Mouse (Mus musculus): ENCODE measurements around the gene Gm8127. TPM values are rescaled to one million over a fixed set of nuclear protein-coding genes. Genes with fewer than 3 reads are reported as not detected.
"Not testable (repeated sequence)": the region's sequence is repeated elsewhere in the genome, so short reads cannot be mapped to it uniquely, and the experiment has no call there.

The Gm8127 gene
- not detected in 2 replicates for polyA plus RNA-seq (2016; fragmentation: Nextera tagmentation; extraction: Ambion mirVana)

GRCm38 (mm10) chr14:43293503-43293902, at the start of gene Gm8127:
TSS of gene Gm8127 (minus strand) at chr14:43293832.
- not testable (repeated sequence) for H3K4me1 ChIP-seq; DNase-seq (ENCODE audit: low spot score); H3K36me3 ChIP-seq; H3K9me3 ChIP-seq (replicated peaks); H3K4me3 ChIP-seq; H3K27ac ChIP-seq (replicated peaks); H3K27me3 ChIP-seq (ENCODE audit: low read depth, poor library complexity, severe bottlenecking)
- 86% methylated on average over 3 of the region's 3 CpGs for WGBS

- not testable (repeated sequence) for H3K27ac ChIP-seq (replicated peaks); DNase-seq (ENCODE audit: low spot score); H3K27me3 ChIP-seq (ENCODE audit: low read depth, poor library complexity, severe bottlenecking); H3K36me3 ChIP-seq; H3K9me3 ChIP-seq (replicated peaks); H3K4me1 ChIP-seq; H3K4me3 ChIP-seq
- WGBS: 64% methylated on average over 1 of the region's 1 CpGs
Measured at GRCm38 (mm10) chr14:43337646-43338045, 44.0 kb upstream of the Gm8127 start.

- H3K4me1 ChIP-seq; DNase-seq (ENCODE audit: low spot score); H3K36me3 ChIP-seq; H3K27me3 ChIP-seq (ENCODE audit: low read depth, poor library complexity, severe bottlenecking); H3K4me3 ChIP-seq; H3K9me3 ChIP-seq (replicated peaks); H3K27ac ChIP-seq (replicated peaks): not testable (repeated sequence)
- 90% methylated on average over 10 of the region's 11 CpGs for WGBS
Measured at GRCm38 (mm10) chr14:43331362-43331880, 37.8 kb upstream of the Gm8127 start.

GRCm38 (mm10) chr14:43328603-43329002, 35.0 kb upstream of the Gm8127 start:
- H3K27ac ChIP-seq (replicated peaks); H3K4me3 ChIP-seq; H3K27me3 ChIP-seq (ENCODE audit: low read depth, poor library complexity, severe bottlenecking); H3K36me3 ChIP-seq; DNase-seq (ENCODE audit: low spot score); H3K9me3 ChIP-seq (replicated peaks); H3K4me1 ChIP-seq: not testable (repeated sequence)
- 86% methylated on average over 1 of the region's 2 CpGs for WGBS

- H3K36me3 ChIP-seq; H3K4me1 ChIP-seq; H3K4me3 ChIP-seq; DNase-seq (ENCODE audit: low spot score); H3K27me3 ChIP-seq (ENCODE audit: low read depth, poor library complexity, severe bottlenecking); H3K27ac ChIP-seq (replicated peaks); H3K9me3 ChIP-seq (replicated peaks): not testable (repeated sequence)
Measured at GRCm38 (mm10) chr14:43319516-43319915, 25.9 kb upstream of the Gm8127 start.

- WGBS: 92% methylated on average over 3 of the region's 3 CpGs
- H3K36me3 ChIP-seq; H3K9me3 ChIP-seq (replicated peaks); H3K27me3 ChIP-seq (ENCODE audit: low read depth, poor library complexity, severe bottlenecking); H3K4me3 ChIP-seq; H3K27ac ChIP-seq (replicated peaks); DNase-seq (ENCODE audit: low spot score); H3K4me1 ChIP-seq: not testable (repeated sequence)
Measured at GRCm38 (mm10) chr14:43278681-43279080, 15.0 kb downstream of the Gm8127 start.

GRCm38 (mm10) chr14:43278146-43278545, 15.5 kb downstream of the Gm8127 start:
- 83% methylated on average over 4 of the region's 4 CpGs for WGBS
- not testable (repeated sequence) for H3K36me3 ChIP-seq; H3K4me3 ChIP-seq; H3K4me1 ChIP-seq; H3K27ac ChIP-seq (replicated peaks); H3K9me3 ChIP-seq (replicated peaks); DNase-seq (ENCODE audit: low spot score); H3K27me3 ChIP-seq (ENCODE audit: low read depth, poor library complexity, severe bottlenecking)

- not testable (repeated sequence) for H3K4me1 ChIP-seq; H3K36me3 ChIP-seq; H3K9me3 ChIP-seq (replicated peaks); DNase-seq (ENCODE audit: low spot score); H3K27ac ChIP-seq (replicated peaks); H3K4me3 ChIP-seq; H3K27me3 ChIP-seq (ENCODE audit: low read depth, poor library complexity, severe bottlenecking)
- WGBS: 76% methylated on average over 2 of the region's 2 CpGs
Measured at GRCm38 (mm10) chr14:43277468-43277867, 16.2 kb downstream of the Gm8127 start.

GRCm38 (mm10) chr14:43275752-43276151, 17.9 kb downstream of the Gm8127 start:
- not testable (repeated sequence) for H3K9me3 ChIP-seq (replicated peaks); H3K4me1 ChIP-seq; H3K27ac ChIP-seq (replicated peaks); H3K36me3 ChIP-seq; H3K4me3 ChIP-seq; H3K27me3 ChIP-seq (ENCODE audit: low read depth, poor library complexity, severe bottlenecking); DNase-seq (ENCODE audit: low spot score)
- 90% methylated on average over 1 of the region's 1 CpGs for WGBS

GRCm38 (mm10) chr14:43274986-43275511, 18.6 kb downstream of the Gm8127 start, which contains the start of gene Gm9732:
TSS of gene Gm9732 (plus strand) at chr14:43275036.
- not testable (repeated sequence) for DNase-seq (ENCODE audit: low spot score)
- 85% methylated on average over 8 of the region's 8 CpGs for WGBS

GRCm38 (mm10) chr14:43273161-43273560, 20.5 kb downstream of the Gm8127 start:
- not testable (repeated sequence) for H3K9me3 ChIP-seq (replicated peaks); H3K27me3 ChIP-seq (ENCODE audit: low read depth, poor library complexity, severe bottlenecking); H3K36me3 ChIP-seq; H3K4me3 ChIP-seq; H3K27ac ChIP-seq (replicated peaks); DNase-seq (ENCODE audit: low spot score); H3K4me1 ChIP-seq
- 67% methylated on average over 1 of the region's 1 CpGs for WGBS

More at GRCm38 (mm10) chr14:43274986-43275511, 18.6 kb downstream of the Gm8127 start, which contains the start of gene Gm9732:
- not testable (repeated sequence) for H3K27ac ChIP-seq (replicated peaks); H3K36me3 ChIP-seq; H3K4me3 ChIP-seq; H3K9me3 ChIP-seq (replicated peaks); H3K27me3 ChIP-seq (ENCODE audit: low read depth, poor library complexity, severe bottlenecking); H3K4me1 ChIP-seq

GRCm38 (mm10) chr14:43269211-43269610, 24.4 kb downstream of the Gm8127 start:
- H3K4me3 ChIP-seq; H3K27me3 ChIP-seq (ENCODE audit: low read depth, poor library complexity, severe bottlenecking); H3K27ac ChIP-seq (replicated peaks); H3K4me1 ChIP-seq; H3K9me3 ChIP-seq (replicated peaks); H3K36me3 ChIP-seq; DNase-seq (ENCODE audit: low spot score): not testable (repeated sequence)
- 93% methylated on average over 3 of the region's 3 CpGs for WGBS

- H3K4me1 ChIP-seq; H3K36me3 ChIP-seq; H3K27ac ChIP-seq (replicated peaks); DNase-seq (ENCODE audit: low spot score); H3K27me3 ChIP-seq (ENCODE audit: low read depth, poor library complexity, severe bottlenecking); H3K4me3 ChIP-seq; H3K9me3 ChIP-seq (replicated peaks): not testable (repeated sequence)
- 55% methylated on average over 2 of the region's 2 CpGs for whole genome bisulfite sequencing
Measured at GRCm38 (mm10) chr14:43268521-43269084, 25.0 kb downstream of the Gm8127 start.

Measured in midbrain, embryonic 10.5 days (tissue).